Mouse (Mus musculus) myocyte (in vitro differentiated cells): ENCODE measurements around the gene Fam92b.

Experiments
- E2F4 ChIP-seq: IDR thresholded peaks from one replicate; pipeline ENCODE4 v1.6.1; 2011; ENCODE audit warnings: mild to moderate bottlenecking, control low read depth, moderate library complexity; ENCODE audit not compliant: insufficient read depth
- MAX ChIP-seq: IDR thresholded peaks from one replicate; pipeline ENCODE4 v1.6.1; 2011; ENCODE audit warnings: low read depth, mild to moderate bottlenecking, control low read depth
- MYOD1 ChIP-seq, 3 experiments: IDR thresholded peaks; one replicate each; pipeline ENCODE4 v1.6.1; 2011; ENCODE audit warnings: control low read depth in 2 of 3, low read depth in 2 of 3, mild to moderate bottlenecking in 2 of 3, moderate library complexity in 1 of 3; ENCODE audit not compliant: insufficient read length in 2 of 3, control insufficient read depth in 1 of 3
- MYOG ChIP-seq, 3 experiments: IDR thresholded peaks; one replicate each; pipeline ENCODE4 v1.6.1; 2011; ENCODE audit warnings: control low read depth in 2 of 3, low read depth in 2 of 3, mild to moderate bottlenecking in 2 of 3; ENCODE audit not compliant: insufficient read length in 2 of 3, control insufficient read depth in 1 of 3, insufficient read depth in 1 of 3
- POLR2A ChIP-seq: IDR thresholded peaks from one replicate; pipeline ENCODE4 v1.6.1; 2011; ENCODE audit warnings: low read depth, mild to moderate bottlenecking, control low read depth, moderate library complexity; ENCODE audit not compliant: insufficient read length
- POLR2AphosphoS2 ChIP-seq: IDR thresholded peaks from one replicate; pipeline ENCODE4 v1.6.1; 2011; ENCODE audit warnings: low read depth, control low read depth; ENCODE audit not compliant: insufficient read length
- REST ChIP-seq: IDR thresholded peaks from one replicate; pipeline ENCODE4 v1.6.1; 2011; ENCODE audit warnings: mild to moderate bottlenecking, control low read depth, moderate library complexity; ENCODE audit not compliant: insufficient read depth, insufficient read length
- SRF ChIP-seq: IDR thresholded peaks from one replicate; pipeline ENCODE4 v1.6.1; 2011; ENCODE audit warnings: low read depth; ENCODE audit not compliant: control insufficient read depth, insufficient read length
- TCF12 ChIP-seq: IDR thresholded peaks from one replicate; pipeline ENCODE4 v1.6.1; 2011; ENCODE audit warnings: mild to moderate bottlenecking, control low read depth; ENCODE audit not compliant: poor library complexity, insufficient read depth, severe bottlenecking

- TF ChIP-seq POLR2A (no peak), E2F4 (no peak), POLR2AphosphoS2 (no peak), SRF (no peak), REST (no peak), MAX (no peak), MYOG (IDR thresholded peaks at IDR 0.05; ENCODE audit: control insufficient read depth in 1 of 3, insufficient read depth in 1 of 3, insufficient read length in 2 of 3, low read depth in 2 of 3) (no peak), MYOD1 (IDR thresholded peaks at IDR 0.05; ENCODE audit: control insufficient read depth in 1 of 3, insufficient read length in 2 of 3, low read depth in 2 of 3) (no peak), TCF12 (no peak)
Observed at GRCm38 (mm10) chr8:120129547-120129946, 47.7 kb downstream of the Fam92b start.
